Mouse (Mus musculus) layer of hippocampus, adult 9-11 months (tissue): ENCODE results near the gene Ddc.

ENCODE experiments used
- DNase-seq: peaks from one replicate; pipeline ENCODE4 v3.0.0; 2022

The Ddc gene

GRCm38 (mm10) chr11:11873023-11873908, 24.7 kb downstream of the Ddc start:
- peak; percentile 20 for DNase-seq

DNA sequence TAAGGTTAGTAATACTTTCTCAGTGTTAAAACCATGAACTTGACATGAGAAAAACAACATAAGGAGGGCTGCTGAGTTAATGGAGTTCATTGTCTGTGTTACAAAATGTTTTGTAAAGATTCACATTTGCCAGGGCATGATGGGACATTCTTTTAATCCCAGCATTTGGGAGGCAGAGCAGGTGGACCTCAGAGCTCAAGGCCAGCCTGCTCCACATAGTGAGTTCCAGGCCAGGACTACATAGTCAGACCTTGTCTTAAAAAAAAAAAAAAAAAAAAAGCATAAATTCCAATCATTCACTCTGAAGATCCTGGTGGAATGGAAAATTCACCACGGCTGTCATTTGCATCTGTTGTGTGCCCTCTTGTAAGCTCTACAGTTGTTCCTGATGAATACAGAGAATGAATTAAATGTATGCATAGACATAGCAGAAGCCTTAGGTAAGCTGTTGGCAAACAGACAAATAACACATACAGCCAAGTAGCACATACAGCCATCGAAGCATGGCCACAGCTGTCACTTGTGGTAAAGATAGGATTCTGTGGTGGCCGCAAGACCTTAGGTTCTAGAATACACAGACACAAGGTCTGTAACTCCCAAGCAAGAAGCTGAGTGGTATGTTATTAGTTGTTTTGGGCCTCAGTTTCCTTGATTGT, 25.7 kb downstream of the Ddc start:
- no peak for DNase-seq

GRCm38 (mm10) chr11:11871197-11871813, 26.6 kb downstream of the Ddc start:
- no peak for DNase-seq

DNA sequence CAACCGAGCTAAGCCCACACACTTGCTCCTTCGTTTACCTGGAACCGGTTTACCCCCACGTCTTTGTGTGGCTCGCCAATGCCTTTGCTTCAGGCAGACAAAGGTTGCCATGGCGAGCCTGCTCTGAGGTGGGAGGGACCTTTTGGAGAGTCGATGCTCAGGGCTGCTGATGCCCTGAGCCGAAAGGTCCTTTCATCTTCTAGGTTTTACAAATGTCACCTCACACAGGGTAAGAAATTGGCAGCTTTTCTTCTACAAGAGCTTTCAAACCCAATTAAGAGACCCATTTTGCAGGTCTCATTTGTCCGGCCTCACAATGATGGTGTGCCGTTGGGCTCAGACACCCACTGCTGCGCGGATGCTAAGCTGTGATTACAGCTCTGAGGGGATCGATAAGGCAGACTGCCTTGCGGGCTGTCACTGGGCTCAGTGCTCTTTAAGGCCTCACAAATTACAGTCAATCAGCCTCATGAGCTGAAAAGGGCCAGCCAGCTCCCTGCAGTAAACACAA, 29.9 kb downstream of the Ddc start:
- DNase-seq: no peak

DNA sequence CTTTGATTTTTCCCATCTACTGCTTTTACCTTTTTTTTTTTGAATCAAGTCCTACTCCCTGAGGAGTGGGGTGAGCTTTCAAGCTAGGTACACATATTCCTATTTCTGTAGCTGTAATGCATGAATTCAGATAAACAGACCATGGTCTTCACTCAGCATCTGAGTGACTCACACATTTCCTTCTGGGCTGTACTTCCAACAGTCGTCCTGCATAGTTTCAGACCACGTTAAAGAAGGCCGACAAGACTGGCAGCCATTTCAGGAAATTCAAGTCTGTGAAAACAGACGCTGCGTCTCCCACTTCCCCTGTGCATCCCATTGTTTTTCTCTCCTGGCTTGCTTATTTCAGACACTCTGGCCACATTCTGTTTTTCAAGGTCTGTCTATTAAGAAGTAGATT, 31.2 kb downstream of the Ddc start:
- DNase-seq: no peak

DNA sequence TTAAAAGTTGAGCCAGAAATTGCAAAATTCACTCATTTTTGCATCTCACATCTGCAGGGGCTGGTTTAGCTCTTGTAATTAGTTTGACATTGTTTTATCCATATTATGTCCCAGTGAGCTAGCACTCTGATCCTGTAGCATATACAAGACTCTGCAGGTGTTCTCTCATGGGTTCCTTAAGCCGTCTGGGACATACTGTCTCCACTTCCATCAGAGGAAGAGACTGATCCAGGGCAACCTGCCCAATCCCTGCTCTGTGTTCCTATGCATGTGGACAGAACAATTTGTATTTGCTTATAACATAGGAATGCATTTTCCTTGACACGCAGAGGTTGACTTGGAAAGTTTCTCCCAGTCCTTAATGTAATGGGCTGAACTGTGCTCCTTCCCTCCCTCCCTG, 32.8 kb downstream of the Ddc start:
- DNase-seq: no peak

- DNase-seq: no peak
These were observed 33.4 kb downstream of the Ddc start for GRCm38 (mm10) chr11:11864446-11865101.

GRCm38 (mm10) chr11:11862502-11862901, 35.4 kb downstream of the Ddc start:
- no peak for DNase-seq

- no peak for DNase-seq
These were observed 41.0 kb downstream of the Ddc start for GRCm38 (mm10) chr11:11856959-11857358.

- DNase-seq: no peak
These were observed 42.2 kb downstream of the Ddc start for GRCm38 (mm10) chr11:11855685-11856131.

DNA sequence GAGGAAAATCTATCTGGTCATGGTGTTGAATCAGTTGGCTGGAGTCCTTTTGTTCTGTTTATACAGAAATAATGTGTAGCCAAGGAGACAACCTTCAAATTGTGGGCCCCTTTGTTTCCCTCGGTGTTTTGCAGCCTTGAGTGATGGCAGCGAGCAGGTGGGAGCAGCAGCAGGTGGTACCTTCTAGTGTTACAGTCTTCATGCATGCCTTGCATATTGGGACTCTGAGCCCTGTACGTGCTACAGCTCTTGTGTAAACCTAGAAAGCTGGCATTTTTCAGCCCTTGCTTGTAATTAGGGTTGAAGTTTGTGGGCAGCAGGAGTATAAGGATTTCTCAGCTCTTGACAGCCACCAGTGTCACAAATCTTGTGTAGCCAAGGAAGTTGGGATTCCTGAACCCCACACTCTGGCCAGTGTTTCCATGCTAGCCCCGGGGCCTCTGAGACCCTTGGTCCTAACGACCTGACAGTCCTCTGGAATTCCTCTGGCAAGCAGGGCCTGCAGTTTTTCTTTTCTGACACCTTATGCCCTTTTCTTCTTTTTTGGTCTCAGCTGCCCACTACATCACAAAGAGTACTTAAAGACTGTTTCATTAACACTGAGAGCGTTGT, 42.8 kb downstream of the Ddc start:
- DNase-seq: no peak

- no peak for DNase-seq
These were observed 44.0 kb downstream of the Ddc start for GRCm38 (mm10) chr11:11853731-11854461.

GRCm38 (mm10) chr11:11851957-11852505, 45.9 kb downstream of the Ddc start:
- no peak for DNase-seq

DNA sequence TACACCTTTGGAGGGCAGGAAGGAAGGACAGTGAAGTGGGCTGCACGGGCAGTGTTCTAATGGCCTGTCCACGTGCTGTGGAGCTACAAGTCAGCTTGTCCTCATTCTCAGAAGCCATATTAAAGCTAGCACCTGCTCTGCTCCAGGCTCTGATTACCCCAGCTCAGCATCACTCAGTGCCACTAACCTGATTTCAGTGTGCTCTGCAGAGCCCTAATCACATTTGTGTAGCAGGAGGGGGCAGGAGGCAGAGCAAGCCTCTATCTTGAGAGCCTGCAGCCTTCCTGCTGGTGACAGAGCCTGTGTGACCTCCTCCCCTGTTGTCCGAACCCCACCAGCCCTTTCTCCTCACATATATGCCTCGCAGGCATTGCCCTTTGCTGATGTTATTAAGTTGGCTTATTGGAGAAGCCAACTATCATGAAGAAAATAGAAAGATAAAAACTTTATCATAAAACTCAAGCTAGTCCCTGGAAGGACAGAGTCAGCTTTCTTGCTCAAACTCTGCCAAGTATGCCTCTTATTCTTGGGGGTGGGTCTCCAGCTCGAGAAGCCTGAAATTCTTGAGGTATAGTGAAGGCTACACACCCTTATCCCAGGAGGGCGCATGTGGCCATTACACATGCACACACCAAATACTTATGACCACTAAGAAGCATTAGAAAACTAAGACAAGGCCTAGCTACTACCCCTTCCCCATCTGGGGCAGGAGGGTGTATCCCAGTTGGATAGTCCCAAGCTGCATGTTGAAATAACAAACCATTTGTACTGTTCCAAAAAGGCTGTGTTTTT, 47.3 kb downstream of the Ddc start:
- no peak for DNase-seq

GRCm38 (mm10) chr11:11849513-11850311, 48.2 kb downstream of the Ddc start:
- DNase-seq: no peak

DNA sequence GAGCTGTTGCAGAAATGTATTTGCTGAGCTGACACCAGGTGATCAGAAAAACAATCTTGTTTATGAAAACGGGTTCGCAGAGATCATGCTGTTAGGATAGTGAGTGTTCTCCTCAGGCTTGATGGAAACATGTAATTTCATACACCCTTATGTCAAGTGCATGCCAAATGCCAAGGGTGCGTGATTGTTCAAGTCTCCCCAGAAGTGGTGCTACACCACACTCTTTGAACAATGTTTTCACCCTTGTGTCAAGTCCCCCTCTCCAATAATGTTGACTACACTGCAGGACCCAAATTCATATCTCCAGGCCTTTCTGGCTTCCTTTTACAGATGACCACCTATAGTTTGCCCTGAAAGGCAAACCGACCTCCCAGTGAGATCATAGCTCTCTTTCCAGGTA, 49.5 kb downstream of the Ddc start:
- DNase-seq: no peak

DNA sequence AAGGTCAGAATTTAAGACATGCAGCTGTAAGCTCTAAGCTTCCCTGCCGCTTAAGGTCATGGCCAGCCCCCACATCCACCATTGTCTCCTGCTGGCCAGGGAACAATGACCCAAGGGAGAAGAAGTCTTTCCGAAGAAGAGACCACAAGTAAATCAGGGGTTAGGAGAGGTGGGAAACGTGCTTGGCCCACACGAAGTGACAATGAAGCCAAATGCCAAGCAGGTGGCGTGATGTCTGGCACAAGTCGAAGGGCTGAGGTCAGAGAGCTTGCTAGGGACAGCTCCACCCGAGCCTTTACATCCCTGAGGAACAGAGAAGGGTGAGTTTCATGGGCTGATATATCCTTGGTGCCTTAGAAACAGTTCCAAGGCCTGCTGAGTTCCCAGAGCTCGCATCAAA, 52.9 kb downstream of the Ddc start:
- no peak for DNase-seq

GRCm38 (mm10) chr11:11844367-11844971, 53.5 kb downstream of the Ddc start:
- peak; percentile 33 for DNase-seq

- no peak for DNase-seq
These were observed 56.4 kb downstream of the Ddc start for GRCm38 (mm10) chr11:11841590-11841989.
